Mouse (Mus musculus) lung, postnatal 25 days (tissue): ENCODE data around the gene Car10.

Source experiments
- DNase-seq: peaks from one replicate; pipeline ENCODE4 v3.0.0; 2022; ENCODE audit warnings: low spot score

Car10 gene

GRCm38 (mm10) chr11:93172430-93172829 lies 74.6 kb downstream of the Car10 start:
- DNase-seq = no peak

GRCm38 (mm10) chr11:93173533-93174308 lies 75.9 kb downstream of the Car10 start:
- DNase-seq = no peak

GRCm38 (mm10) chr11:93185477-93185876 lies 87.6 kb downstream of the Car10 start:
- DNase-seq = peak; percentile 35

- DNase-seq = no peak
These were observed 88.3 kb downstream of the Car10 start for GRCm38 (mm10) chr11:93186163-93186562.

- peak; percentile 15 for DNase-seq
These were observed 90.8 kb downstream of the Car10 start for GRCm38 (mm10) chr11:93188621-93189020.

- DNase-seq = no peak
These were observed 102.2 kb downstream of the Car10 start for GRCm38 (mm10) chr11:93200046-93200445.

GRCm38 (mm10) chr11:93217457-93217856 lies 119.6 kb downstream of the Car10 start:
- DNase-seq = no peak

- no peak for DNase-seq
These were observed 132.2 kb downstream of the Car10 start for GRCm38 (mm10) chr11:93230057-93230456.

GRCm38 (mm10) chr11:93249771-93250265 lies 152.0 kb downstream of the Car10 start:
- DNase-seq = no peak

GRCm38 (mm10) chr11:93251766-93252165 lies 153.9 kb downstream of the Car10 start:
- DNase-seq = no peak

- DNase-seq = no peak
These were observed 166.2 kb downstream of the Car10 start for GRCm38 (mm10) chr11:93263979-93264378.

- DNase-seq = no peak
These were observed 174.2 kb downstream of the Car10 start for GRCm38 (mm10) chr11:93272016-93272415.

GRCm38 (mm10) chr11:93273906-93274305 lies 176.1 kb downstream of the Car10 start:
- no peak for DNase-seq

GRCm38 (mm10) chr11:93293661-93294060 lies 195.8 kb downstream of the Car10 start:
- no peak for DNase-seq

- DNase-seq = no peak
These were observed 212.2 kb downstream of the Car10 start for GRCm38 (mm10) chr11:93309981-93310380.

GRCm38 (mm10) chr11:93337756-93338155 lies 239.9 kb downstream of the Car10 start:
- no peak for DNase-seq

- no peak for DNase-seq
These were observed 246.1 kb downstream of the Car10 start for GRCm38 (mm10) chr11:93343961-93344360.

- DNase-seq = no peak
These were observed 247.0 kb downstream of the Car10 start for GRCm38 (mm10) chr11:93344869-93345268.

- no peak for DNase-seq
These were observed 263.7 kb downstream of the Car10 start for GRCm38 (mm10) chr11:93361576-93361975.

- no peak for DNase-seq
These were observed 266.3 kb downstream of the Car10 start for GRCm38 (mm10) chr11:93364171-93364570.

GRCm38 (mm10) chr11:93367244-93367643 lies 269.4 kb downstream of the Car10 start:
- DNase-seq = no peak

- no peak for DNase-seq
These were observed 269.9 kb downstream of the Car10 start for GRCm38 (mm10) chr11:93367740-93368139.

GRCm38 (mm10) chr11:93373697-93374354 lies 276.0 kb downstream of the Car10 start:
- no peak for DNase-seq
